Mouse (Mus musculus) ES-Bruce4 (cell line): Measurements from ENCODE around the gene Cox7a2.

ENCODE experiments used
- EP300 ChIP-seq: IDR thresholded peaks from 2 replicates; pipeline ENCODE4 v1.6.1; 2011; ENCODE audit warnings: low read depth, low read length; ENCODE audit not compliant: insufficient read depth
- POLR2A ChIP-seq: IDR thresholded peaks from one replicate; pipeline ENCODE4 v1.8.1; 2011; ENCODE audit warnings: low read length; ENCODE audit not compliant: insufficient read depth

DNA sequence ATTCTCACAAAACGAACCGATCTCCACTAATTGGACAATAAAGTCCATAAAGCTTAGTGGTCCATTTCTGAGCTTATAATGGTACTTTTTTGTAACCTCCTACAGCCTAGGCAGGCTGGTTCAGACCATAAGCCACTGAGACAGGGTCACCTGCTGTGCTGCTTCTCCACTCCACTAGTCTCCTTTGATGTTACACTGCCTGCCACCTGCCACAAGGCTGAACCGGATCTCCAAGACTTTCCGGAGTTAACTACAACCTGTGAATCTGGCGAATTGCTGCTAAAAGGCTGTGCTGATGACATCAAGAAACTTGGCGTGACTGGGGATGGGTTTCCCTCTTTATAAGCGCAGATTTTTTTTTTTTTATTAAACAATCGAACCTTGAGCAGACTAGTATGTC, 7.8 kb downstream of the Cox7a2 start:
- TF ChIP-seq POLR2A (no peak), EP300 (no peak)
